Mouse (Mus musculus) heart, embryonic 10.5 days (tissue): ENCODE data around the gene Olfr847. TPM values are rescaled to one million over a fixed set of nuclear protein-coding genes. Genes with fewer than 3 reads are reported as not detected.

Experiments used
- DNase-seq: peaks from one replicate; pipeline ENCODE4 v3.0.0-alpha.2; 2017; ENCODE audit warnings: low spot score
- H3K27ac ChIP-seq: fragments of 300-500 bp; sonication (generic); 2 replicates; pipeline ENCODE4 v1.5.1; 2016; ENCODE audit warnings: mild to moderate bottlenecking
- H3K27me3 ChIP-seq: fragments of 300-500 bp; sonication (generic); 2 replicates; pipeline ENCODE4 v1.6.1; 2016; ENCODE audit warnings: mild to moderate bottlenecking; ENCODE audit not compliant: poor library complexity, insufficient read depth, severe bottlenecking
- H3K36me3 ChIP-seq: fragments of 300-500 bp; sonication (generic); 2 replicates; pipeline ENCODE4 v1.6.1; 2016; ENCODE audit warnings: mild to moderate bottlenecking, moderate library complexity
- H3K4me1 ChIP-seq: fragments of 300-500 bp; sonication (generic); 2 replicates; pipeline ENCODE4 v1.6.1; 2016; ENCODE audit warnings: mild to moderate bottlenecking
- H3K4me3 ChIP-seq: fragments of 300-500 bp; sonication (generic); 2 replicates; pipeline ENCODE4 v1.5.1; 2016; ENCODE audit warnings: mild to moderate bottlenecking, moderate library complexity
- H3K9me3 ChIP-seq: fragments of 300-500 bp; sonication (generic); 2 replicates; pipeline ENCODE4 v1.6.1; 2016; ENCODE audit warnings: mild to moderate bottlenecking, moderate library complexity
- WGBS: fragments of 180-500 bp; shearing (Covaris S2); methylation state at CpG from one replicate; pipeline ENCODE4 v1.1.7; 2016; 5-methylcytosine and 5-hydroxymethylcytosine counted together
- polyA plus RNA-seq: library from polyadenylated mRNA; unstranded; fragments of >200 nt; fragmentation: Nextera tagmentation; extraction: Ambion mirVana; gene quantifications from 2 replicates; pipeline ENCODE4 v1.2.1, GENCODE M21; 2016

Gene Olfr847
- polyA plus RNA-seq: not detected in 2 replicates

DNA sequence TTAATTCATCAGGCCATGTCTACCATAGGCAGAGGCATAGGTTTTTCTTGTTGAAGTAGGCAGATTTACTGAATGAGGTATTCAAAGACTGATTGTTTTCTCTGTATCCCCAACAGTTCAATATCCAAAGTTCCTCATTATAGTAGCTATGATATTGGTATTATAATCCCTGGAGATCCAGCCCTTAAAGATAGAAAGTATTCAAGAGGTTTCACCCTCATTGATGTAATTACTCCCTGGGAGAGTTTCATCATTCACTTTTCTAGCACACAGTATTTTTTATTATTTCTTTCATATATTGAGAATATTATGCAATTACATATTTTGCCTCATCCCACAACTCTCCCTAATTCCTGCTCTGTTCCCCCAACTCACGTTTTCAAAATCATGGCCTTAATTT lies at the start of gene Olfr847:
Gene Olfr847, minus strand, starts transcription at position 101 of the 400 bp plus-strand sequence.
- Histone ChIP-seq H3K36me3 (no peaks in the 10 kb centered on the region), H3K4me3 (no peak within 1 kb of the TSS), H3K4me1 (no peaks in the 10 kb centered on the region), H3K27me3 (no peaks in the 10 kb centered on the region), H3K27ac (no peak within 1 kb of the TSS), H3K9me3 (no peaks in the 10 kb centered on the region)
- no peak for DNase-seq
- 60% methylated on average over 1 of the region's 1 CpGs for WGBS

DNA sequence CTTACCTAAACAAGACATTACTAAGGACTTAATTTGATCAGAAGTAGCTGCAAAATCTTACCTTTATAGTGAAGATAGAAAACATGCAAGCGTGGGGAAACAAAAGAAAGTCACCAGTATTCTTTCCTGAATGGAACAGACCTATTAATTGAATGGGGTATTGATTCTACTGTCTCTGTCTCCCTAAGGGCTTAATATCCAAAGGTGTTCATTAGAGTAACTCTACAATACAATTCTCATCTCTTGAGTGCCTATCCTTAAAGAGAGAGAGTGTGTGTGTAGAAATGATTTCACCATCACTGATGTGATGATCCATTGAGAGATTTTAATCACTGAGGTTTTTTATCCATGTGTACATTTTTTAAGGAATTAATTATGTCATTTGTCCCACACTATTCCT lies 14.6 kb downstream of the Olfr847 start, which contains the start of gene Olfr846:
Gene Olfr846, minus strand, starts transcription at position 101 of the 400 bp plus-strand sequence.
- Histone ChIP-seq H3K4me1 (no peaks in the 10 kb centered on the region), H3K36me3 (no peaks in the 10 kb centered on the region), H3K27ac (no peak within 1 kb of the TSS), H3K4me3 (no peak within 1 kb of the TSS), H3K27me3 (no peaks in the 10 kb centered on the region), H3K9me3 (no peaks in the 10 kb centered on the region)
- DNase-seq: no peak
- 61% methylated on average over 1 of the region's 1 CpGs for whole genome bisulfite sequencing

DNA sequence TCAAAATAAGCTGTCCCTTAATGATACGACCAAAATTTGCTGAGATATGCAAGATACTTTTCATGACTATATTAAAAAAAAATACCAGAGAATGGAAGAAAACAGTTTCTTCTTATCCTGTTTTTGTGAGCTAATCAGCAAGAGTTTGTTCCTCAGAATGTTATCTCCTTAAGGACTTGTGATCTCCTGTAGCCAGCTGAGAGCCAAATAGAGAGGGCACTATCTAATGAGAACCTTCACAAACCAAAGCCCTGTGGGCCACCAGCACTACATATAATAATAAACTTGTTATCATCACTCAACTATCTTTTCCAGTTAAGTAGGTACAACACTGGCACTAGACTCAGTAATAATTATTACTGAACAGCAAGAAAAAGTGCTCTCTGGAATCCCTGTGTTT lies 42.3 kb downstream of the Olfr847 start, which contains the start of gene Olfr845:
Gene Olfr845, plus strand, starts transcription at position 301 of the 400 bp plus-strand sequence.
- no peaks in the 10 kb centered on the region for H3K27me3 ChIP-seq
- H3K27ac ChIP-seq: no peak within 1 kb of the TSS
- 68% methylated on average over 1 of the region's 1 CpGs for WGBS
- no peaks in the 10 kb centered on the region for H3K9me3 ChIP-seq
- H3K4me1 ChIP-seq: no peaks in the 10 kb centered on the region
- H3K4me3 ChIP-seq: no peak within 1 kb of the TSS
- no peaks in the 10 kb centered on the region for H3K36me3 ChIP-seq
- DNase-seq: no peak

Other genes starting within 250 kb of the Olfr847 start
- gene Olfr837, start 242.4 kb downstream of the Olfr847 start, polyA plus RNA-seq: not detected in 2 replicates
- gene Olfr839-ps1, start 201.4 kb downstream of the Olfr847 start, polyA plus RNA-seq: not detected in 2 replicates
- not detected in 2 replicates for gene Olfr843, start 126.7 kb downstream of the Olfr847 start, polyA plus RNA-seq
- not detected in 2 replicates for gene Olfr844, start 62.3 kb downstream of the Olfr847 start, polyA plus RNA-seq
- not detected in 2 replicates for gene Olfr845, start 42.2 kb downstream of the Olfr847 start, polyA plus RNA-seq
- gene Olfr846, start 14.7 kb downstream of the Olfr847 start, polyA plus RNA-seq: not detected in 2 replicates
- gene Olfr849, start 61.6 kb upstream of the Olfr847 start, polyA plus RNA-seq: not detected in 2 replicates
- gene Olfr850, start 99.6 kb upstream of the Olfr847 start, polyA plus RNA-seq: not detected in 2 replicates
- gene Olfr851, start 114.6 kb upstream of the Olfr847 start, polyA plus RNA-seq: not detected in 2 replicates
- not detected in 2 replicates for gene Olfr853, start 162.4 kb upstream of the Olfr847 start, polyA plus RNA-seq
- gene Olfr854, start 188.7 kb upstream of the Olfr847 start, polyA plus RNA-seq: not detected in 2 replicates
- gene Olfr855, start 203.9 kb upstream of the Olfr847 start, polyA plus RNA-seq: not detected in 2 replicates
- gene Zfp317, start 243.4 kb upstream of the Olfr847 start, polyA plus RNA-seq: 23.6 and 23.8 TPM in 2 replicates